Mouse (Mus musculus) neural tube, embryonic 13.5 days (tissue): ENCODE results near the gene Vamp1. TPM values are rescaled to one million over a fixed set of nuclear protein-coding genes. Genes with fewer than 3 reads are reported as not detected.
"Not testable (repeated sequence)": the region's sequence is repeated elsewhere in the genome, so short reads cannot be mapped to it uniquely, and the experiment has no call there.

ENCODE experiments used
- ATAC-seq: fragments of 200-750 bp; cut with Nextera tagmentation; 2 replicates; pipeline ENCODE4 v1.8.0; 2017; ENCODE audit warnings: low read depth, mild to moderate bottlenecking, moderate TSS enrichment, moderate library complexity
- H3K27ac ChIP-seq: fragments of 300-500 bp; sonication (generic); replicated peaks from 2 replicates; pipeline ENCODE4 v1.5.1; 2015; ENCODE audit warnings: moderate library complexity, mild to moderate bottlenecking, inconsistent platforms
- H3K27me3 ChIP-seq: fragments of 300-500 bp; sonication (generic); 2 replicates; pipeline ENCODE4 v1.6.1; 2015; ENCODE audit warnings: mild to moderate bottlenecking, inconsistent platforms
- H3K36me3 ChIP-seq: fragments of 300-500 bp; sonication (generic); 2 replicates; pipeline ENCODE4 v1.6.1; 2015; ENCODE audit warnings: mild to moderate bottlenecking, inconsistent platforms
- H3K4me1 ChIP-seq: fragments of 300-500 bp; sonication (generic); replicated peaks from 2 replicates; pipeline ENCODE4 v1.6.1; 2015; ENCODE audit warnings: inconsistent platforms
- H3K4me2 ChIP-seq: fragments of 300-500 bp; sonication (generic); 2 replicates; pipeline ENCODE4 v1.6.1; 2015; ENCODE audit warnings: inconsistent platforms, mild to moderate bottlenecking, moderate library complexity
- H3K4me3 ChIP-seq: fragments of 300-500 bp; sonication (generic); 2 replicates; pipeline ENCODE4 v1.5.1; 2015; ENCODE audit warnings: mild to moderate bottlenecking, inconsistent platforms
- H3K9ac ChIP-seq: fragments of 300-500 bp; sonication (generic); 2 replicates; pipeline ENCODE4 v1.6.1; 2015; ENCODE audit warnings: moderate library complexity, mild to moderate bottlenecking, inconsistent platforms
- H3K9me3 ChIP-seq: fragments of 300-500 bp; sonication (generic); 2 replicates; pipeline ENCODE4 v1.6.1; 2016; ENCODE audit warnings: inconsistent platforms
- WGBS: fragments of 180-500 bp; shearing (Covaris S2); methylation state at CpG from one replicate; pipeline ENCODE4 v1.1.7; 2015; 5-methylcytosine and 5-hydroxymethylcytosine counted together
- microRNA-seq: library from miRNA; unstranded; fragments of <30 nt; microRNA quantifications from one replicate; pipeline ENCODE4, GENCODE M21; 2016
- polyA plus RNA-seq: library from polyadenylated mRNA; unstranded; fragments of >200 nt; fragmentation: Nextera tagmentation; extraction: Ambion mirVana; gene quantifications from 2 replicates; pipeline ENCODE4 v1.2.1, GENCODE M21; 2015

Gene Vamp1
- polyA plus RNA-seq, 1 experiment from 2014 or later, result 16.2 TPM

DNA sequence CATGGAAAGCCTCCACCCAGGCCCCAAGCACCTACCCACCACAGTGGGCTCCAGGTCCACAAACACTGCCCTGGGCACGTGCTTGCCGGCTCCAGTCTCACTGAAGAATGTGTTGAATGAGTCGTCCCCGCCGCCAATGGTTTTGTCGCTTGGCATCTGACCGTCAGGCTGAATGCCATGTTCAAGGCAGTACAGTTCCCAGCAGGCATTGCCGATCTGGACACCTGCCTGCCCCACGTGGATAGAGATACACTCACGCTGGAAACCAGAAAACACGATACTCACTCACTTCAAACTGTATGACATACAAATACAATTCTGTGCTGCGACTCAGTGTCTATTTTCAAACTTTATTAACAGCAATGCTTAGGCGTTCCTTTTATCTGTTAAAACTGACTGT is 67.4 kb downstream of the Vamp1 start:
- not testable (repeated sequence) for H3K27ac ChIP-seq, H3K27me3 ChIP-seq, ATAC-seq, H3K4me3 ChIP-seq, H3K9me3 ChIP-seq, H3K36me3 ChIP-seq, H3K4me1 ChIP-seq, H3K9ac ChIP-seq, H3K4me2 ChIP-seq
- WGBS, result 92% methylated on average over 13 of the region's 13 CpGs

DNA sequence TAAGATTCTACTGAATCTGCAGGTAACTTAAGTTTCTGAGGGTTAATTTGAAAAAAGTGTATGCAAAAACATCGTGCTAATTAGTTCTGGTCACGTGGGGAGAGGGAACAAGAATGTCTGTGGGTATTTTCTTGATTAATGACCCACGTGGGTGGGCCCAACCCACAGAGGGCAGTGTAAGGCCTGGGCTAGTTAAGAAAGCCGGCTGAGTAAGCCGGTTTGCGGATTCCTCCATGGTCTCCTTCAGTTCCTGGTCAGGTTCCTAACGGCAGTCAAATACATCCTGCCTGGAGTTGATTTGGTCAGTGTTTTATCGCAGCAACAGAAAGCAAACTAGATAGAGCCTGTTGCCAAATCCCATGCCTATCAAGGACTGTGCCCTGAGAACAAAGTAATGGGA is 68.9 kb downstream of the Vamp1 start:
- 55% methylated on average over 8 of the region's 8 CpGs for WGBS
- H3K36me3 ChIP-seq, result no peaks in the 10 kb centered on the region
- no peak overlapping the region for H3K27ac ChIP-seq
- no peak overlapping the region for H3K4me3 ChIP-seq
- H3K9ac ChIP-seq, result no peak overlapping the region
- no peaks in the 10 kb centered on the region for H3K9me3 ChIP-seq
- no peak overlapping the region for H3K4me2 ChIP-seq
- H3K4me1 ChIP-seq, result no peaks in the 10 kb centered on the region
- ATAC-seq, result no peak
- no peaks in the 10 kb centered on the region for H3K27me3 ChIP-seq

DNA sequence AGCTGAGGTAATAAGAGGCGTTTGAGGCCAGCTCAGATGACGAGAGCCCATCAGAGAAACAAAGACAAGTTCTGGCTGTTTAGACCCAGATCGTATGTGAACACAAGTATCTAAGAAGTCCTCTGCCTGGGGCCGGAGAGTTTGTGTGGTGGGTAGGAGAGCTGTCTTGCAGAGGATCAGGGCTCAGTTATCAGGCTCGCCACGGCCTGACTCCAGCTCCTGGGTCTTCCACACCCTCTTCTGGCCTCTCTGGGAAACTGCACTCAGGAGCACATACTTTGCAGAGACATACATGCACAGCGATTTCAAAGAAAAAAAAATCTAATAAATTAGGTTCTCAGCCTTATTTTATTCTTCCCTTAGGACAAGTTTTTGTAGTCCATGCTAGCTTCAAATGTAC is 69.4 kb downstream of the Vamp1 start:
- Histone ChIP-seq H3K4me3 (no peak overlapping the region), H3K36me3 (no peaks in the 10 kb centered on the region), H3K4me1 (no peaks in the 10 kb centered on the region), H3K27me3 (no peaks in the 10 kb centered on the region), H3K4me2 (no peak overlapping the region), H3K27ac (no peak overlapping the region), H3K9me3 (no peaks in the 10 kb centered on the region), H3K9ac (no peak overlapping the region)
- 91% methylated on average over 7 of the region's 7 CpGs for WGBS
- ATAC-seq, result no peak

GRCm38 (mm10) chr6:125285890-125286289 is 70.5 kb downstream of the Vamp1 start, which contains the start of gene Tuba3a:
Gene Tuba3a (minus strand): TSS chr6:125286042.
- Histone ChIP-seq H3K36me3 (no peaks in the 10 kb centered on the region), H3K4me3 (no peak within 1 kb of the TSS), H3K4me2 (no peak within 1 kb of the TSS), H3K9me3 (no peaks in the 10 kb centered on the region), H3K27me3 (no peaks in the 10 kb centered on the region), H3K9ac (no peak within 1 kb of the TSS), H3K4me1 (no peaks in the 10 kb centered on the region), H3K27ac (no peak within 1 kb of the TSS)
- no peak for ATAC-seq
- 95% methylated on average over 22 of the region's 22 CpGs for WGBS

DNA sequence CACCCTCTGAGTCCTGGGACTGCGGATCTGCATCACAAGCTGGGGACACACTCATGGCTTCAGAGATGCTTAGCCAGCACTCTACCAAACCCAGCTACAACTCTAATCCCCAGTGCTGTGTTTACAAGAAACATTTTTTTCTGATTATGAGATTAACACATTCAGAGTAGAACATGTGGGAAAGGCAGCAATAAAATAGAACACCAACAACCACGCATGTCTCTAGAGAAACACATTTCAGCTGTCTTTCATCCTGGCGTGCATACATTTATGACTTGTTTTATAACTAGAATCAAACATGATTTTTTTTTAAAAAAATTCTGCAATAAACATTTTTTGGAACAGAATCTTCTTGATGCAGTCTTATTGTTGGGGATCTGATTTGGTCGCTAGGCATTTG is 71.6 kb downstream of the Vamp1 start:
- ATAC-seq, result no peak
- H3K4me1 ChIP-seq, result no peaks in the 10 kb centered on the region
- WGBS, result 81% methylated on average over 4 of the region's 4 CpGs

GRCm38 (mm10) chr6:125288730-125289129 is 73.4 kb downstream of the Vamp1 start:
- Histone ChIP-seq H3K27me3 (no peaks in the 10 kb centered on the region), H3K4me1 (no peaks in the 10 kb centered on the region), H3K9me3 (no peaks in the 10 kb centered on the region), H3K27ac (no peak overlapping the region), H3K9ac (no peak overlapping the region), H3K36me3 (no peaks in the 10 kb centered on the region), H3K4me2 (no peak overlapping the region), H3K4me3 (no peak overlapping the region)
- no peak for ATAC-seq
- 84% methylated on average over 5 of the region's 5 CpGs for WGBS

More for the DNA sequence above, 71.6 kb downstream of the Vamp1 start:
- Histone ChIP-seq H3K27ac (no peak overlapping the region), H3K4me2 (no peak overlapping the region), H3K9me3 (no peaks in the 10 kb centered on the region), H3K4me3 (no peak overlapping the region), H3K9ac (no peak overlapping the region), H3K27me3 (no peaks in the 10 kb centered on the region), H3K36me3 (no peaks in the 10 kb centered on the region)

- H3K27me3 ChIP-seq, result no peaks in the 10 kb centered on the region
- no peaks in the 10 kb centered on the region for H3K4me1 ChIP-seq
- H3K27ac ChIP-seq, result no peak overlapping the region
- no peak for ATAC-seq
- H3K9ac ChIP-seq, result no peak overlapping the region
- WGBS, result 86% methylated on average over 4 of the region's 4 CpGs
- no peaks in the 10 kb centered on the region for H3K36me3 ChIP-seq
- H3K4me2 ChIP-seq, result no peak overlapping the region
- no peak overlapping the region for H3K4me3 ChIP-seq
- no peaks in the 10 kb centered on the region for H3K9me3 ChIP-seq
Measured at GRCm38 (mm10) chr6:125291329-125291728, 76.0 kb downstream of the Vamp1 start.

DNA sequence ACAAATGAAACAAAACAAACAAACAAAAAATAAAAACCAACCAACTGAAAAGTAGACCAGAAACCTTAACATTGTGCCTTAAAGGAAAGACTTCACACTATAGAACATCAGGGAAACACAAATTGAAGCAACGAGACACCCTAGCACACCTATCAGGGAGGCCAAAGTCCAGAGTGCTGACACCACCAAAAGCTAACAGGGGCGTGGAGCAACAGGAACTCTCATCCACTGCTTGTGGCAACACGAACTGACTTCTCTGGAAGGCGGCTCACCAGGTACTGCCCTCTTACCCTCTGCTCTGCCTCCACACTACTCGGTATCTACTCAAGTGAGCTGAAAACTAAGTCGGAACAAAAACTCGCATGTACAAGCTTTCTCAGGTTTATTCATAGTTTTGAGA is 76.9 kb downstream of the Vamp1 start:
- Histone ChIP-seq H3K27me3 (no peaks in the 10 kb centered on the region), H3K27ac (no peak overlapping the region), H3K4me1 (no peaks in the 10 kb centered on the region), H3K9me3 (no peaks in the 10 kb centered on the region), H3K9ac (no peak overlapping the region), H3K36me3 (no peaks in the 10 kb centered on the region), H3K4me2 (no peak overlapping the region), H3K4me3 (no peak overlapping the region)
- ATAC-seq, result no peak
- WGBS, result 90% methylated on average over 7 of the region's 7 CpGs

DNA sequence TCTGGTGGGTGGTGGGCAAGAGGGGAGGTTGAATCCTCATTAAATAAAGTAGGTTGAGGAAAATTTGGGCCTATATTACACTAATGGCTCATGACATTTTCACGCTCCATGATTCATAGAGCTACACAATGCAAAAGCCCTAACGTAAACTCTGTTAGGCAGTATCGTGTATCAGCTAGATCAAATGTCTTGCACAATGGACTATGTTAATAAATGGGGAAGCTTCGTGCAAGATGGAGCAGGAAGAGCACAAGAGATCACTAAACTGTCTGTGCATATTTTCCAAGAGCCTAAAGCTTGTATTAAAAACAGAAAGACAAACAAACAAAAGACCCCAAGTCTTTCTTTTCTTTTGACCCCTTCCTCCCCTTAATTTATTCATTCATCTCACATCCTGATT is 78.7 kb downstream of the Vamp1 start:
- H3K27me3 ChIP-seq, result no peaks in the 10 kb centered on the region
- 79% methylated on average over 4 of the region's 4 CpGs for WGBS
- H3K9me3 ChIP-seq, result no peaks in the 10 kb centered on the region
- no peak overlapping the region for H3K27ac ChIP-seq
- ATAC-seq, result no peak
- no peak overlapping the region for H3K9ac ChIP-seq
- H3K36me3 ChIP-seq, result no peaks in the 10 kb centered on the region
- H3K4me2 ChIP-seq, result no peak overlapping the region
- H3K4me3 ChIP-seq, result no peak overlapping the region
- H3K4me1 ChIP-seq, result no peaks in the 10 kb centered on the region

Small RNA genes lying within 50 kb of the gene (microRNA-seq; reads per million reads assigned to microRNA genes)
- gene Mir3098 (not detected), gene Mir8113 (not detected)

Other genes starting within 250 kb of the Vamp1 start
- gene Pianp, start 218.9 kb upstream of the Vamp1 start, polyA plus RNA-seq, result 28.4 and 28.9 TPM in 2 replicates
- gene Zfp384, start 206.4 kb upstream of the Vamp1 start, polyA plus RNA-seq, result 20.0 and 23.2 TPM in 2 replicates
- 147 and 148 TPM in 2 replicates for gene Ing4, start 175.8 kb upstream of the Vamp1 start, polyA plus RNA-seq
- 19.0 and 21.0 TPM in 2 replicates for gene Acrbp, start 165.9 kb upstream of the Vamp1 start, polyA plus RNA-seq
- 0.43 and 0.77 TPM in 2 replicates for gene Lpar5, start 147.6 kb upstream of the Vamp1 start, polyA plus RNA-seq
- 89.0 and 107 TPM in 2 replicates for gene Chd4, start 119.6 kb upstream of the Vamp1 start, polyA plus RNA-seq
- 44.5 and 45.3 TPM in 2 replicates for gene Nop2, start 83.6 kb upstream of the Vamp1 start, polyA plus RNA-seq
- 21.1 and 24.0 TPM in 2 replicates for gene Iffo1, start 70.3 kb upstream of the Vamp1 start, polyA plus RNA-seq
- 1,206 and 1,336 TPM in 2 replicates for gene Gapdh, start 49.1 kb upstream of the Vamp1 start, polyA plus RNA-seq
- gene Ncapd2, start 23.9 kb upstream of the Vamp1 start, polyA plus RNA-seq, result 48.8 and 69.2 TPM in 2 replicates
- 143 and 158 TPM in 2 replicates for gene Mrpl51, start 23.8 kb upstream of the Vamp1 start, polyA plus RNA-seq
- 4.8 and 5.5 TPM in 2 replicates for gene Tapbpl, start 16.3 kb downstream of the Vamp1 start, polyA plus RNA-seq
- 1.3 and 1.6 TPM in 2 replicates for gene Cd27, start 21.5 kb downstream of the Vamp1 start, polyA plus RNA-seq
- not detected in 2 replicates for gene Tuba3a, start 70.5 kb downstream of the Vamp1 start, polyA plus RNA-seq
- 16.3 and 17.5 TPM in 2 replicates for gene Ltbr, start 98.3 kb downstream of the Vamp1 start, polyA plus RNA-seq
- 0.36 and 0.63 TPM in 2 replicates for gene Scnn1a, start 105.1 kb downstream of the Vamp1 start, polyA plus RNA-seq
- gene Tnfrsf1a, start 133.8 kb downstream of the Vamp1 start, polyA plus RNA-seq, result 17.5 and 21.5 TPM in 2 replicates
- gene Plekhg6, start 165.2 kb downstream of the Vamp1 start, polyA plus RNA-seq, result 0.23 TPM in 1 of 2 replicates, not detected in the other